Mouse (Mus musculus) cerebellum, adult 2 months (tissue): ENCODE measurements around the gene Ankmy1. TPM values are rescaled to one million over a fixed set of nuclear protein-coding genes. Genes with fewer than 3 reads are reported as not detected.

ENCODE experiments used
- DNase-seq, 2 experiments: peaks; one replicate each; pipeline ENCODE4 v3.0.0; 2021
- H3K27ac ChIP-seq: fragments of 200-500 bp; 2 replicates; pipeline ENCODE4 v1.5.1; 2012; ENCODE audit warnings: low read length, control low read depth, inconsistent platforms; ENCODE audit not compliant: insufficient read depth
- H3K27me3 ChIP-seq: fragments of 200-500 bp; 2 replicates; pipeline ENCODE4 v1.6.1; 2012; ENCODE audit warnings: inconsistent platforms, mild to moderate bottlenecking, low read length, moderate library complexity; ENCODE audit not compliant: control insufficient read depth, insufficient read depth
- H3K4me1 ChIP-seq: fragments of 200-500 bp; 2 replicates; pipeline ENCODE4 v1.6.1; 2011; ENCODE audit warnings: low read length; ENCODE audit not compliant: control insufficient read depth, insufficient read depth
- H3K4me3 ChIP-seq: fragments of 200-500 bp; replicated peaks from 2 replicates; pipeline ENCODE3; 2011; ENCODE audit warnings: mild to moderate bottlenecking, low read depth, low read length, control low read depth; ENCODE audit not compliant: insufficient read depth
- CTCF ChIP-seq: fragments of 200-500 bp; IDR thresholded peaks from 2 replicates; pipeline ENCODE4 v1.5.1; 2011; ENCODE audit warnings: low read depth, mild to moderate bottlenecking, control low read depth, low read length, moderate library complexity, borderline replicate concordance; ENCODE audit not compliant: insufficient read depth
- POLR2A ChIP-seq: fragments of 200-500 bp; IDR thresholded peaks from 2 replicates; pipeline ENCODE4 v1.6.1; 2011; ENCODE audit warnings: low read length, control low read depth, borderline replicate concordance; ENCODE audit not compliant: insufficient read depth
- WGBS: fragments of 180-500 bp; shearing (Covaris S2); methylation state at CpG from one replicate; pipeline ENCODE4 v1.1.7; 2018; 5-methylcytosine and 5-hydroxymethylcytosine counted together
- polyA plus RNA-seq: library from polyadenylated mRNA; depleted of rRNA; stranded (reverse); fragments of >200 nt; gene quantifications from 2 replicates; pipeline ENCODE4 v1.2.3, GENCODE M21; 2012

Gene Ankmy1
- polyA plus RNA-seq, 1 experiment = 0.46 TPM

DNA sequence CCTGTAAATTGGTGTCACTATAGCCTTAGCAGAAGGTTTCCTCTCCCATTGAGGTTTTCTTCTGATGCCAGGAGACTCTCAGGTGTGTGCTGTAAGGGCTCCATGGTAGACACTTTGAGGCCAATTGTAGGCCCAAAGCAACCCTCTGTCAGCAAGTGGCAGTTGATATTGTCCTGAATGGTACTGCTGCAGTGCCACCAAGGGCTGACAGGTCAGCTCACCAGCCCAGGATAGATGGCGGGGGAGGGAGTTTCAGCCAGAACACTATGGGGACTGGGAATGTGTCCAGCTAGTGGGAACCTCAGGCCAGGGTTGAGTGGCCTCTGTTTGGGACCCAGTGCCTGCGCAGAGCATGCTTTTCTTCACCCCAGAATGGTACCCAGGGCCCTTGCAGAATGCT lies 50.3 kb downstream of the Ankmy1 start:
- 81% methylated on average over 2 of the region's 2 CpGs for WGBS
- H3K27ac ChIP-seq = no peak overlapping the region

DNA sequence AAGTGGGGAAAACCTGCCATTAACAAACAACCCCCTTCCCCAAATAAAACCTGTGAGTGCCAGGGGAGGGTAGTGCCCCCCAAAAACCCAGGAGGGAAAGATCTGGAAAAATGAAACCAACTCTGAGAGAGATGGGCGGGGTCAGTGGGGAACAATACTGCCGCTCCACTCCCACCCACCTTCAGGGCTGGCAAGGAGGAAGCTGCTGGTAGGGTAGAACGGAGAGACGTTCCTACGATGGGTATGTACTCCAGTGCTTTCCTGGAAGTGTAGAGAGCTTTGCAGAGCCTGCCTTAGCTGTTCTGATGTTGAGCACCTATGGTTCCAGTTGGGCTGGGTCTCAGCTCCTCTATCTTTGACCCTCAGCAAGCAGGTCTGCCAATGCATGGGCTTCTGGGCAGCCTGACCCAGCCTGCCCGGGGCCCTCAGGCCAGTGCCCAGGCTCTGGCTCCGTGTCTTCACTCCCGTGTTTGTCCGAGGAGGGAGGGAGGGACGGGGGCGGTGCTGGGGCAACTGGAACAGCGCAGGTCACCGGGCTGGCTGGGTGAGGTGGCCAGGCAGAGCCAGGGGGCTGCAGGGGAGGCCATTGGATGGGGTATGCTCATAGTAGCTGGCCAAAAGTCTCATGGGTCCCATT lies 52.6 kb downstream of the Ankmy1 start:
- Histone ChIP-seq H3K4me3 (no peak overlapping the region), H3K4me1 (peaks cover 21% of the 10 kb centered on the region), H3K27ac (no peak overlapping the region), H3K27me3 (no peaks in the 10 kb centered on the region)
- no peak for DNase-seq
- TF ChIP-seq POLR2A = no peak
- no peak for TF ChIP-seq CTCF
- 77% methylated on average over 13 of the region's 13 CpGs for WGBS

More for the DNA sequence above, 50.3 kb downstream of the Ankmy1 start:
- TF ChIP-seq CTCF (no peak), POLR2A (no peak)
- Histone ChIP-seq H3K4me3 (no peak overlapping the region), H3K27me3 (no peaks in the 10 kb centered on the region), H3K4me1 (peaks cover 21% of the 10 kb centered on the region)
- no peak for DNase-seq

DNA sequence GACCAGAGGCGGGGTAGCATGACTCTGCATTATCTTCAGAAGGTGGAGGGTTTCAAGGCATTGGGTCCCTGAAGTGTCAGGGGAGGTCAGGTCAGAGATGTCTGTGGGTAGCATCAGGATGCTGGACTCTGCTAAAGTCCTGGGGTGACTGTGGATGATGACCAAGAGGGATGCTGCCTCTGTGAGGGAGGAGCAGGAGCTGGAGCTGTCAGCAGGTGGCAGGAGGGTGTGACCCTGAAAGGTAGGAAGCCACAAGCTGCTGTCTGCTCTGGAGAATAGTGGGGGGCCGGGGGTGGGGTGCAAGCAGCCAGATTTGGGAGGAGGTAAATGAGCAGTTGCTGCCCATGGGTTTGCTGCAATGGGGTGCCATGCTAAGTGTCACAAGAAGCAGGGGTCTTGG lies 53.2 kb downstream of the Ankmy1 start:
- no peak for TF ChIP-seq POLR2A
- TF ChIP-seq CTCF = no peak
- H3K27ac ChIP-seq = no peak overlapping the region
- no peak overlapping the region for H3K4me3 ChIP-seq
- H3K27me3 ChIP-seq = no peaks in the 10 kb centered on the region
- WGBS = 74% methylated on average over 2 of the region's 2 CpGs
- peaks cover 21% of the 10 kb centered on the region for H3K4me1 ChIP-seq
- no peak for DNase-seq

DNA sequence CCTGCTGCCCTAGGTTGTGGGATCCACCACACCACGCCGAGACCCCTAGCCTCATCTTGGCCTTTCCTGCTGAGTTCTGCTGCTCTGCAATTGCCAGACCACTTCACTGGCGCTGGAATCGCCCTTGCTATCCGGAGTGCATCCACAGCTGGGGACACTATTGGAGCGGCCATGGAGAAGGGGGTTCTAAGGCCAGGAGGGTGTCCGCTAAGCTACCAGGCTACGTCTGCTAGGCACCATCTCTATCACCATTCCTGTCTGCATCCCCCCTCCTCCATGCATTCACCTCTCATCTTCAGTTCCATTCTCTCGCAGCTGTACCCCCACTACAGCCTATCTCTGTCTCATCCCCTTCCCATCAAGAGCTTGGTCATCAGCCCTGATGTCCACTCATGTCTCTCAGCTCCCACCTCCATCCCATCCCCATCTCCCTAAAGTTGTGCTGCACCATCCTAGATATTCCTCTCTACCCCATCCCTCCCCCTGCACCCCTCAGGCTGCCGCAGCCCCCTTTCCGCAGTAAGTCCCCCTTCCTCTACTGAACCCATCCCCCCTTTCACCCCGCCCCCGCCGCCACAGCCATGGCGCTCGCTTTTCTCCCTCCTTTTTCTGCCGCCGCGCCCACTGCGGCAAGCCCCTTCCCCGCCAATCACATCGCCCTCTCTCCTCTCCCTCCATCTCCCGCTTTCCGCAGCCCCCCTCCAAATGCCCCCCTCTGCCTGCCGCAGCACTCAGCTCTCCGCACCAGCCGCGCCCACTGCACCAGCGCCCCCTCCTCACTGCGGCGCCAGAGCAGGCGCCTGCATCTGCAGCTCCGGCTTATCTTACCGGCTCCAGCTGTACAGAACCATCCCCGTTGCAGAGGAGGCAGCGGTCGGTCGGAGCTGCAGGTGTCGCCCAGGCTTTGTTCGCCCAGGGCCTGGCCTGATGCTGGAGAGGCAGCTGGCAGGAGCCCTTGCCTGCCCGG lies 54.5 kb downstream of the Ankmy1 start:
- Histone ChIP-seq H3K4me1 (peaks cover 25% of the 10 kb centered on the region), H3K4me3 (no peak overlapping the region), H3K27me3 (no peaks in the 10 kb centered on the region), H3K27ac (no peak overlapping the region)
- DNase-seq = no peak
- no peak for TF ChIP-seq POLR2A
- 39% methylated on average over 40 of the region's 41 CpGs for WGBS

DNA sequence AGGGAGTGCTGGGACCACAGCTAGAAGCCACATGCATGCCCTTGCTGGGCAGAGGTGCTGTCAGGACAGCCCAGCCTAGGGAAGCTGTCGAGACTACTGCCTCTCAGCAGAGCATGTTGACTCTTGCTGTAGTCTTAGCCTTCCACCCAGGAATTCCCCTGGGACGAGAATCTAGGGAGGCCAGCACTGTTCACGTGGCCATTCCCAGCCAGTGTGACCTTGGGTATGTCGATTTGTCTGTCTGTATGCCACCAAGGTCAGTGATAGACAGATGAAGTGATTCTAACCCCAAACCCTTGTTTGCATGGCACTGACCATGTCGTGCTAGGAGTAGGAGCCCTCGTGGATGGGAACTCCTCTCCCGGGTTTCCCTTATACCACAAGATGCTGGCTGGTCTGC lies 56.8 kb downstream of the Ankmy1 start:
- no peak overlapping the region for H3K27ac ChIP-seq
- no peak for DNase-seq
- peaks cover 23% of the 10 kb centered on the region for H3K4me1 ChIP-seq
- TF ChIP-seq CTCF (no peak), POLR2A (no peak)
- no peaks in the 10 kb centered on the region for H3K27me3 ChIP-seq
- WGBS = 82% methylated on average over 7 of the region's 7 CpGs
- H3K4me3 ChIP-seq = no peak overlapping the region

DNA sequence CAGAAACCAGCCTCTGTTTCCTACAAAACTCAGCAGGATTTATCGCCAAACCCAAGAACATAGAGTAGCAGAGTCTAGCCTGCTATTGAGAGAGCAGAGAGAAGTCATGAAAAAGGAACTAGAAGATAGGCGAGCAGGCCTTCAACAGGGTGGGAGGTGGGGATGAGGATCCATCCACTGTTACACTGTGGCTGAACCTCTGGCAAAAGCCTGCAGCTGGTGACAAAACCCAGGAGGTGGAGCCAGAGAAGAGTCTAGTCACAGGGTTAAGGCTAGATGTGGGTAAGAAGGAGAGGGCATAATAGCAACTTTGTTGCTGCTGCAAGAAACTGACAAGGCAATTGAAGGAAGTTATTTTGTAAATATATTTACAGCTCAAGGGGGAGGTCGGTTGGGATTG lies 61.3 kb downstream of the Ankmy1 start:
- no peak for DNase-seq
- peaks cover 43% of the 10 kb centered on the region for H3K4me1 ChIP-seq
- TF ChIP-seq POLR2A = no peak
- TF ChIP-seq CTCF = no peak
- no peaks in the 10 kb centered on the region for H3K27me3 ChIP-seq
- H3K27ac ChIP-seq = no peak overlapping the region
- H3K4me3 ChIP-seq = no peak overlapping the region
- WGBS = 75% methylated on average over 3 of the region's 3 CpGs

DNA sequence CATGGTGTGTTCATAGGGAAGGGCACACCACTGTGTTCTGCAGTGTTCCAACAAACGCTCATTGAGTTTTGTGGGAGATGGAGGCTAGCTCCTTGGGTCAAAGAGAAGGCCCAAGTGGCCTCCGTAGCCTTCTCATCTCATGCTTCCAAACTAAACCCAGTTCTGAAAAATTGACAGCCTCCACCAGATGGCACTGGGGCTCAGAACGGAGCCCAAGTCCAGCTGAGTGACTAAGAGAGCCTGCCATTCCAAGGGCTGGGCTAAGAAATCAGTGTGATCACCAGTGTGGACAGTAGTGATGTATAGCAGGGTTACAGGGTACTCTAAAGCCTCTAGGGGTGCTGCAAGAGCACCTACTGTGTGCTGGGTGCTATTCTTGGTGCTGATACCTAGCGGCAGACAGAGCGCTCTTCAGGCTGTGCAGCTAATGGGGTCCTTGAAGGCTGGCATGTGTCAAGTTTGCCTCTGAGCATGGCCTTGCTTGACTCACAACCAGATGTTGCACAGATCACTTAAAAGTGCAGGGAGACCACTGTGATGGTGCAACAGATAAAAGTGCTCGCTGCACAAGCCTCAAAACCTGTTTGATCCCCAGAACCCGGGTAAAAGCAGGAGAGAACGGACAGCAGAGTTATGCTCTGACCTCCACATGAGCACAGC lies 62.3 kb downstream of the Ankmy1 start:
- peak; percentile 67 to 68 for DNase-seq
- 73% methylated on average over 8 of the region's 8 CpGs for WGBS

DNA sequence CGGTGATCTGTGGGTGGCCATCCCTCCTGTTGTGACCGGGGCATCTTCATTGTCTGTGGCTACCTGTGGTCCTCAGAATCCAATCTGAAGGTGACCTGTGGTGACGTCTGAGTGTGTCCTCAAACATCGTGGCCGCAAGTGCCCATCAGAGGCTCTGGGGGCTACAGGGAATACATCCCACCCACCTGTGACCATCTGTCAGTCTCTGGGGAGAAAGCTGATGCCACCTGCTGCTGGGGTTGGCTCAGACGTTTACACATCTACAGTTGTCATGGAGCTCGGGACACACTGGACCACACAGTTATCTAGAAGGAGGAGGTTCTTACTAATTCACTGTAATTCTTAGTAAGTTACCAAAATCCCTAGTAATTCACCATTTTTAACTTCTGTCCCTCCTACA lies 63.5 kb downstream of the Ankmy1 start:
- DNase-seq = peak in 1 of 2 experiments; percentile 38
- Histone ChIP-seq H3K27me3 (no peaks in the 10 kb centered on the region), H3K27ac (no peak overlapping the region), H3K4me3 (no peak overlapping the region), H3K4me1 (peaks cover 43% of the 10 kb centered on the region)
- 30% methylated on average over 7 of the region's 7 CpGs for WGBS
- no peak for TF ChIP-seq POLR2A
- no peak for TF ChIP-seq CTCF

More for the DNA sequence above, 62.3 kb downstream of the Ankmy1 start:
- TF ChIP-seq CTCF (peak; percentile 78), POLR2A (no peak)
- Histone ChIP-seq H3K4me3 (no peak overlapping the region), H3K27ac (no peak overlapping the region), H3K4me1 (peaks cover 43% of the 10 kb centered on the region), H3K27me3 (no peaks in the 10 kb centered on the region)
